Mouse (Mus musculus): ENCODE measurements at regions not wholly inside any gene's neighbourhood (a gene's known extent, or its start where the extent isn't known, plus 50 kb on each side); places are given as distances from the start of the nearest gene placed in this dataset.

GRCm38 (mm10) chr7:111389690-111390089 is 306.9 kb upstream of the Eif4g2 start:
- Histone ChIP-seq H3K4me3 (ENCODE audit: low read depth, low read length) (no peak overlapping the region), H3K27me3 (ENCODE audit: control insufficient read depth, insufficient read depth, low read length) (no peaks in the 10 kb centered on the region), H3K9me3 (ENCODE audit: control insufficient read depth, low read length) (no peaks in the 10 kb centered on the region), H3K4me1 (ENCODE audit: control insufficient read depth, insufficient read depth, low read length) (no peaks in the 10 kb centered on the region), H3K27ac (replicated peaks; ENCODE audit: low read depth, low read length) (no peak overlapping the region), H3K9ac (ENCODE audit: low read length) (no peak overlapping the region), H3K4me2 (ENCODE audit: low read depth, severe bottlenecking) (no peak overlapping the region), H3K36me3 (ENCODE audit: control insufficient read depth, insufficient read depth, low read length) (no peaks in the 10 kb centered on the region)
- ATAC-seq (ENCODE audit: insufficient number of reproducible peaks, low FRiP score, low TSS enrichment, low read depth) (no peak), DNase-seq (ENCODE audit: low spot score) (no peak)

GRCm38 (mm10) chr7:111374534-111374933 is 291.7 kb upstream of the Eif4g2 start:
- Histone ChIP-seq H3K9ac (ENCODE audit: low read length) (no peak overlapping the region), H3K27ac (replicated peaks; ENCODE audit: low read depth, low read length) (no peak overlapping the region), H3K27me3 (ENCODE audit: control insufficient read depth, insufficient read depth, low read length) (no peaks in the 10 kb centered on the region), H3K4me3 (ENCODE audit: low read depth, low read length) (no peak overlapping the region), H3K4me1 (ENCODE audit: control insufficient read depth, insufficient read depth, low read length) (no peaks in the 10 kb centered on the region), H3K9me3 (ENCODE audit: control insufficient read depth, low read length) (no peaks in the 10 kb centered on the region), H3K36me3 (ENCODE audit: control insufficient read depth, insufficient read depth, low read length) (no peaks in the 10 kb centered on the region), H3K4me2 (ENCODE audit: low read depth, severe bottlenecking) (no peak overlapping the region)
- no peak for ATAC-seq (ENCODE audit: insufficient number of reproducible peaks, low FRiP score, low TSS enrichment, low read depth)
- DNase-seq (ENCODE audit: low spot score): no peak
- WGBS: 85% methylated on average over 7 of the region's 7 CpGs

GRCm38 (mm10) chr7:111373380-111374173 is 290.7 kb upstream of the Eif4g2 start:
- WGBS: 73% methylated on average over 10 of the region's 10 CpGs
- Histone ChIP-seq H3K4me3 (ENCODE audit: low read depth, low read length) (no peak overlapping the region), H3K27ac (replicated peaks; ENCODE audit: low read depth, low read length) (no peak overlapping the region), H3K27me3 (ENCODE audit: control insufficient read depth, insufficient read depth, low read length) (no peaks in the 10 kb centered on the region), H3K4me2 (ENCODE audit: low read depth, severe bottlenecking) (no peak overlapping the region), H3K9me3 (ENCODE audit: control insufficient read depth, low read length) (no peaks in the 10 kb centered on the region), H3K4me1 (ENCODE audit: control insufficient read depth, insufficient read depth, low read length) (no peaks in the 10 kb centered on the region), H3K36me3 (ENCODE audit: control insufficient read depth, insufficient read depth, low read length) (no peaks in the 10 kb centered on the region), H3K9ac (ENCODE audit: low read length) (no peak overlapping the region)
- no peak for ATAC-seq (ENCODE audit: insufficient number of reproducible peaks, low FRiP score, low TSS enrichment, low read depth)
- no peak for DNase-seq (ENCODE audit: low spot score)

- Histone ChIP-seq H3K4me3 (ENCODE audit: low read depth, low read length) (no peak overlapping the region), H3K27ac (replicated peaks; ENCODE audit: low read depth, low read length) (no peak overlapping the region), H3K27me3 (ENCODE audit: control insufficient read depth, insufficient read depth, low read length) (no peaks in the 10 kb centered on the region), H3K9ac (ENCODE audit: low read length) (no peak overlapping the region), H3K9me3 (ENCODE audit: control insufficient read depth, low read length) (no peaks in the 10 kb centered on the region), H3K4me1 (ENCODE audit: control insufficient read depth, insufficient read depth, low read length) (no peaks in the 10 kb centered on the region), H3K36me3 (ENCODE audit: control insufficient read depth, insufficient read depth, low read length) (no peaks in the 10 kb centered on the region), H3K4me2 (ENCODE audit: low read depth, severe bottlenecking) (no peak overlapping the region)
- DNase-seq (ENCODE audit: low spot score): no peak
- 71% methylated on average over 2 of the region's 2 CpGs for WGBS
- no peak for ATAC-seq (ENCODE audit: insufficient number of reproducible peaks, low FRiP score, low TSS enrichment, low read depth)
These were observed 287.6 kb upstream of the Eif4g2 start for GRCm38 (mm10) chr7:111370421-111370887.

GRCm38 (mm10) chr7:111368296-111369004 is 285.6 kb upstream of the Eif4g2 start:
- WGBS: 76% methylated on average over 2 of the region's 2 CpGs
- no peaks in the 10 kb centered on the region for H3K36me3 ChIP-seq (ENCODE audit: control insufficient read depth, insufficient read depth, low read length)
- no peaks in the 10 kb centered on the region for H3K9me3 ChIP-seq (ENCODE audit: control insufficient read depth, low read length)
- DNase-seq (ENCODE audit: low spot score): no peak
- no peaks in the 10 kb centered on the region for H3K27me3 ChIP-seq (ENCODE audit: control insufficient read depth, insufficient read depth, low read length)
- H3K4me1 ChIP-seq (ENCODE audit: control insufficient read depth, insufficient read depth, low read length): no peaks in the 10 kb centered on the region
- no peak overlapping the region for H3K4me3 ChIP-seq (ENCODE audit: low read depth, low read length)
- H3K27ac ChIP-seq (replicated peaks; ENCODE audit: low read depth, low read length): no peak overlapping the region
- ATAC-seq (ENCODE audit: insufficient number of reproducible peaks, low FRiP score, low TSS enrichment, low read depth): no peak
- H3K9ac ChIP-seq (ENCODE audit: low read length): no peak overlapping the region
- no peak overlapping the region for H3K4me2 ChIP-seq (ENCODE audit: low read depth, severe bottlenecking)

- WGBS: 86% methylated on average over 4 of the region's 4 CpGs
- no peak for ATAC-seq (ENCODE audit: insufficient number of reproducible peaks, low FRiP score, low TSS enrichment, low read depth)
- H3K4me1 ChIP-seq (ENCODE audit: control insufficient read depth, insufficient read depth, low read length): no peaks in the 10 kb centered on the region
- no peak overlapping the region for H3K9ac ChIP-seq (ENCODE audit: low read length)
- H3K4me3 ChIP-seq (ENCODE audit: low read depth, low read length): no peak overlapping the region
- H3K27me3 ChIP-seq (ENCODE audit: control insufficient read depth, insufficient read depth, low read length): no peaks in the 10 kb centered on the region
- H3K4me2 ChIP-seq (ENCODE audit: low read depth, severe bottlenecking): no peak overlapping the region
- no peaks in the 10 kb centered on the region for H3K9me3 ChIP-seq (ENCODE audit: control insufficient read depth, low read length)
- DNase-seq (ENCODE audit: low spot score): no peak
- H3K27ac ChIP-seq (replicated peaks; ENCODE audit: low read depth, low read length): no peak overlapping the region
- no peaks in the 10 kb centered on the region for H3K36me3 ChIP-seq (ENCODE audit: control insufficient read depth, insufficient read depth, low read length)
These were observed 284.3 kb upstream of the Eif4g2 start for GRCm38 (mm10) chr7:111366951-111367653.

- no peaks in the 10 kb centered on the region for H3K4me1 ChIP-seq (ENCODE audit: control insufficient read depth, insufficient read depth, low read length)
- H3K4me3 ChIP-seq (ENCODE audit: low read depth, low read length): no peak overlapping the region
- H3K9me3 ChIP-seq (ENCODE audit: control insufficient read depth, low read length): no peaks in the 10 kb centered on the region
- no peaks in the 10 kb centered on the region for H3K27me3 ChIP-seq (ENCODE audit: control insufficient read depth, insufficient read depth, low read length)
- no peaks in the 10 kb centered on the region for H3K36me3 ChIP-seq (ENCODE audit: control insufficient read depth, insufficient read depth, low read length)
- no peak overlapping the region for H3K9ac ChIP-seq (ENCODE audit: low read length)
- DNase-seq (ENCODE audit: low spot score) (no peak), ATAC-seq (ENCODE audit: insufficient number of reproducible peaks, low FRiP score, low TSS enrichment, low read depth) (no peak)
- no peak overlapping the region for H3K27ac ChIP-seq (replicated peaks; ENCODE audit: low read depth, low read length)
- 86% methylated on average over 5 of the region's 5 CpGs for WGBS
- H3K4me2 ChIP-seq (ENCODE audit: low read depth, severe bottlenecking): no peak overlapping the region
These were observed 282.6 kb upstream of the Eif4g2 start for GRCm38 (mm10) chr7:111365384-111365783.

- H3K9ac ChIP-seq (ENCODE audit: low read length): no peak overlapping the region
- no peak overlapping the region for H3K4me3 ChIP-seq (ENCODE audit: low read depth, low read length)
- no peaks in the 10 kb centered on the region for H3K27me3 ChIP-seq (ENCODE audit: control insufficient read depth, insufficient read depth, low read length)
- no peaks in the 10 kb centered on the region for H3K36me3 ChIP-seq (ENCODE audit: control insufficient read depth, insufficient read depth, low read length)
- no peaks in the 10 kb centered on the region for H3K4me1 ChIP-seq (ENCODE audit: control insufficient read depth, insufficient read depth, low read length)
- no peak overlapping the region for H3K4me2 ChIP-seq (ENCODE audit: low read depth, severe bottlenecking)
- DNase-seq (ENCODE audit: low spot score) (no peak), ATAC-seq (ENCODE audit: insufficient number of reproducible peaks, low FRiP score, low TSS enrichment, low read depth) (no peak)
- WGBS: 88% methylated on average over 5 of the region's 5 CpGs
- H3K27ac ChIP-seq (replicated peaks; ENCODE audit: low read depth, low read length): no peak overlapping the region
- no peaks in the 10 kb centered on the region for H3K9me3 ChIP-seq (ENCODE audit: control insufficient read depth, low read length)
These were observed 280.4 kb upstream of the Eif4g2 start for GRCm38 (mm10) chr7:111363206-111363605.

All from limb, embryonic 11.5 days (tissue).